Mouse (Mus musculus) bone marrow, adult 2 months (tissue): ENCODE measurements around the gene Cpox. TPM values are rescaled to one million over a fixed set of nuclear protein-coding genes. Genes with fewer than 3 reads are reported as not detected.
A peak's percentile ranks its signal among the peaks of the same experiment; 100 is the strongest.

ENCODE experiments used
- H3K27ac ChIP-seq: fragments of 200-500 bp; 2 replicates; pipeline ENCODE4 v1.5.1; 2012; ENCODE audit warnings: low read depth, mild to moderate bottlenecking, control low read depth, inconsistent platforms, low read length; ENCODE audit not compliant: control insufficient read depth, poor library complexity, insufficient read depth
- H3K4me1 ChIP-seq: fragments of 200-500 bp; 2 replicates; pipeline ENCODE4 v1.6.1; 2011; ENCODE audit warnings: low read length; ENCODE audit not compliant: control insufficient read depth, insufficient read depth
- H3K4me3 ChIP-seq: fragments of 200-500 bp; replicated peaks from 2 replicates; pipeline ENCODE3; 2011; ENCODE audit warnings: mild to moderate bottlenecking, low read depth, low read length, control low read depth; ENCODE audit not compliant: control insufficient read depth
- CTCF ChIP-seq: fragments of 200-500 bp; IDR thresholded peaks from 2 replicates; pipeline ENCODE4 v1.5.1; 2011; ENCODE audit warnings: low read length, control low read depth; ENCODE audit not compliant: control insufficient read depth, insufficient read depth
- POLR2A ChIP-seq: fragments of 200-500 bp; IDR thresholded peaks from 2 replicates; pipeline ENCODE4 v1.6.1; 2011; ENCODE audit warnings: low read depth, mild to moderate bottlenecking, control low read depth, low read length, borderline replicate concordance; ENCODE audit not compliant: control insufficient read depth
- WGBS: fragments of 180-500 bp; shearing (Covaris S2); methylation state at CpG from one replicate; pipeline ENCODE4 v1.1.7; 2018; 5-methylcytosine and 5-hydroxymethylcytosine counted together
- polyA plus RNA-seq: library from polyadenylated mRNA; stranded (reverse); fragments of >200 nt; gene quantifications from 2 replicates; pipeline ENCODE4 v1.2.4, GENCODE M21; 2011; ENCODE audit warnings: low replicate concordance; ENCODE audit not compliant: missing spikeins, insufficient read depth, insufficient read length

Cpox gene
- polyA plus RNA-seq, 1 experiment: 68.6 TPM

GRCm38 (mm10) chr16:58727477-58728131 is 57.5 kb downstream of the Cpox start, which contains the start of gene Cldnd1:
Gene Cldnd1 (plus strand): TSS chr16:58727910.
- Histone ChIP-seq H3K4me1 (no peaks in the 10 kb centered on the region), H3K27ac (peak within 1 kb of the TSS; percentile 47; the same call in 1 of the 2 replicates), H3K4me3 (peak within 1 kb of the TSS; percentile 68)
- WGBS: 5% methylated on average over 29 of the region's 35 CpGs
- TF ChIP-seq POLR2A: peak; percentile 46; the same call in 1 of the 2 replicates
- TF ChIP-seq CTCF: no peak

DNA sequence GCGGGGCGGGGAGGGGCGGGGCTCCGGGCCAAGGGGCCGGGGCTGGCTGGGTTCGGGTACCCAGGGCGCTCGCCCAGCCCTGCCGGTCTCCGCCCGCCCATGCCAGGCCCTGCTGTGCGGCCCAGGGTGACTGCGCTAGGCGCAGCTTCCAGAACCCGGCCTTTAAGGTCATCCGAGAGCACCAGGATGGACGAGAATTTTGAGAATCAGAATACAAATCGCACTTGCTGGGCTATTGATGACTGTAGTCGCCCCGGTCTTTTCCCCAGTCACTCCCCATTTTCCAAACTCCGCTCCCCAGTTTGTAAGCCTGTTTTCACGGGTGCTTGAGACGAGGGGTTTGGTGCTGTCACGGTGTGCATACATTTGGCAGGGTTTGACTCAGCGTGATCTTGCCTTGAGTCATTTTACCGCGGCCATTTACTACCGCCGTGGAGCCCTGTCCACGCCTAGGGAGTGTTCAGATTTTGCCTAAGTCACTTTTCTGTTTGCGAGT is 58.1 kb downstream of the Cpox start:
- peak overlapping the region; percentile 47; the same call in 1 of the 2 replicates for H3K27ac ChIP-seq
- TF ChIP-seq CTCF (no peak), POLR2A (no peak)

DNA sequence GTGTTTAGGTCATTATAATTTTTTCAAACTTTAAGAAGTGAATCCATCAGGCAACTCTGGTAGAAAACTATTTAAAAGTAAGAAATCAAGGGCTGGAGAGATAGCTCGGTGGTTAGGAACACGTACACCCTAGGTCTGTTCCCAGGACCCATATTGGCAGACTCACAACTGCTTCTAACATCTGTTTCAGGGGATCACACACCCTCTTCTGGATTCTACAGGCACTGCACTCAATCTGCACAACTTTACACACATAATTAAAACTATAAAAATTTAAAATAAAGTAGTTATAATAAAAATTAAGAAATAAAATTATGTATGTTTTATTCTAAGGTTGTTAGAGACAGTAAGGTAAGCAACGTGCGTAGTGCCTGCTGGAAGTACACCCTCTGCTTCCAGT is 68.1 kb downstream of the Cpox start:
- no peaks in the 10 kb centered on the region for H3K4me1 ChIP-seq
- no peak overlapping the region for H3K27ac ChIP-seq
- WGBS: 81% methylated on average over 4 of the region's 4 CpGs
- TF ChIP-seq CTCF (no peak), POLR2A (no peak)
- H3K4me3 ChIP-seq: no peak overlapping the region

More for the DNA sequence above, 58.1 kb downstream of the Cpox start:
- under 1% methylated on average over 27 of the region's 31 CpGs for WGBS
- H3K4me3 ChIP-seq: peak overlapping the region; percentile 68
- H3K4me1 ChIP-seq: no peaks in the 10 kb centered on the region

DNA sequence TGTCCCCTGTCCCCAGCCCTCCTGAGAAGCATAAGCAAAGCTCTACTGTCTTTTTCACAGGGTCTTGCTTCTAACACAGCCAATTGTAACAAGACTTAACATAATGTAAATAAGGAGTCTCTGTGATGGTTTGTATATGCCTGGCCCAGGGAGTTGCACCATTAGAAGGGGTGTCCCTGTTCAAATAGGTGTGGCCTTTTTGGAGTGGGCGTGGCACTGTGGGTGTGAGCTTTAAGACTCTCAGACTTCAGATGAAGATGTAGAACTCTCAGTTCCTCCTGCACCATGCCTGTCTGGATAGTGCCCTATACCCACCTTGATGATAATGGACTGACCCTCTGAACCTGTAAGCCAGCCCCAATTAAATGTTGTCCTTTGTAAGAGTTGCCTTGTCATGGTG is 68.7 kb downstream of the Cpox start:
- no peak for TF ChIP-seq POLR2A
- no peak for TF ChIP-seq CTCF
- Histone ChIP-seq H3K4me3 (no peak overlapping the region), H3K4me1 (no peaks in the 10 kb centered on the region), H3K27ac (no peak overlapping the region)
- 88% methylated on average over 1 of the region's 1 CpGs for WGBS

DNA sequence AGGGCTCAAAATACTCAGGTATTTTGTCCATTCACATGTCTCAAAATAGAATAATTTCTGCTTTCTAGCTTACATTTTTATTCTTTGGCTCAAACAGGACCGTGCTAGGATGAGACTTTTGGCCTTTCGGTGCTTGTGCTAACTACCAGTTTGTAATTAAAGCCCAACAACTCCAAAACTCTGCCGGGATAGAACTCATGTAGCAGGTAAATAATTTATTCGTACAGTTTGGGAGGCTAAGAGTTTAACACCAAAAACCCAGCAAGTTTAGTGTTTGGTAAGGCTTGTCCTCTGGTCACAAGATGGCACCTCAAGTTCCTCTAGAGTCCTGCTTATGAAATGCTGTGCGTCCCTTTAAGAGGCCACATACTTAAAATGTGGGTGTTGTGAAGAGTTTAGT is 70.7 kb downstream of the Cpox start:
- Histone ChIP-seq H3K27ac (no peak overlapping the region), H3K4me3 (no peak overlapping the region), H3K4me1 (no peaks in the 10 kb centered on the region)
- 84% methylated on average over 5 of the region's 5 CpGs for WGBS
- TF ChIP-seq CTCF (no peak), POLR2A (no peak)

DNA sequence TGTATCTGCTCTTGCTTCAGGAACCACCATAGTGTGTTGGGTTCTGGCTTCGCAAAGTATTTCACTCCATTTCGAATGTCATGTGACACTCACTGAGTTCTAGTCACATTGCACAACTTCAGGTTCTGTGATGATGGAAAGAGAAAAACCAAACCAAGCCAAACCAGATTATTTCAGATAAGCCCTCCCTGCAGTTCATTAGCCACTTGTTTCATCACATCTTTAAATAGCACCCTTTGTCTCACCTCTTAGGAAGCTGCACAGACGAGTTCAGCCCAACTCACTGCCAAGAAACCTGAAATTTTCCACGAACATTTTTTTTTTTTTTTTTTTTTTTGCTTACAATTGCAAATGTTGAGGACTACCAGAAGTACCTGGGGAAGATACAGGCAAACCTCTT is 76.6 kb downstream of the Cpox start:
- Histone ChIP-seq H3K27ac (no peak overlapping the region), H3K4me3 (no peak overlapping the region), H3K4me1 (no peaks in the 10 kb centered on the region)
- TF ChIP-seq POLR2A (no peak), CTCF (no peak)
- 59% methylated on average over 4 of the region's 4 CpGs for WGBS

GRCm38 (mm10) chr16:58751314-58751713 is 81.2 kb downstream of the Cpox start:
- WGBS: 18% methylated on average over 1 of the region's 1 CpGs
- TF ChIP-seq CTCF (no peak), POLR2A (no peak)
- Histone ChIP-seq H3K27ac (no peak overlapping the region), H3K4me3 (no peak overlapping the region), H3K4me1 (no peaks in the 10 kb centered on the region)

- Histone ChIP-seq H3K4me1 (no peaks in the 10 kb centered on the region), H3K27ac (no peak overlapping the region), H3K4me3 (no peak overlapping the region)
- no peak for TF ChIP-seq POLR2A
- TF ChIP-seq CTCF: no peak
Measured at GRCm38 (mm10) chr16:58756191-58756590, 86.1 kb downstream of the Cpox start.

DNA sequence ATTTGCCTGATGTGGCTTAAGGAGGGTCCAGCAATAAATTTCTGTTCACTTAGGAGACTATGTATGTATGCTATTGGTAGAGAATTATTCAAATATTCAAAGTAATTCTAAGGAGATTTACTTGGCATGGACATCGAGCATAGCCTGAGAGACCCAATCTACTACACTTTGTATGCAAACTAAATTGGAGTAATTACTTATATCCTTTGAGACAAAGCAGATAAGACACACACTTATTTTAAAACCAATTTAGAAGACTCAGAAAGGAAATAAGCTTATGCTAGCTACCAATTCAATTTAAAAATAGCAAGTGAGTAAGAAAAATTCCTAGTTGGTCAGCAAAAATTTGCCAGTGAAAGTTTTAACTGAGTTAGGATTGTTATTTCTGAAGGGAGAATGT is 93.0 kb downstream of the Cpox start, which contains the start of gene Olfr172:
TSS of gene Olfr172 (minus strand) at position 101 of the 400 bp plus-strand sequence.
- Histone ChIP-seq H3K27ac (no peak within 1 kb of the TSS), H3K4me3 (no peak within 1 kb of the TSS), H3K4me1 (no peaks in the 10 kb centered on the region)
- no peak for TF ChIP-seq CTCF
- TF ChIP-seq POLR2A: no peak
- 82% methylated on average over 1 of the region's 1 CpGs for WGBS

Other genes with a start within 250 kb of the Cpox start
- 34.9 and 49.0 TPM in 2 replicates for gene St3gal6, start 146.0 kb upstream of the Cpox start, polyA plus RNA-seq
- not detected in 2 replicates for gene Gm813, start 53.3 kb upstream of the Cpox start, polyA plus RNA-seq
- not detected in 2 replicates for gene E330017A01Rik, start 31.6 kb upstream of the Cpox start, polyA plus RNA-seq
- gene Gpr15, start 48.8 kb downstream of the Cpox start, polyA plus RNA-seq: 0.79 TPM in 1 of 2 replicates, not detected in the other
- gene Cldnd1, start 57.6 kb downstream of the Cpox start, polyA plus RNA-seq: 5.3 and 5.4 TPM in 2 replicates
- not detected in 2 replicates for gene Olfr172, start 92.9 kb downstream of the Cpox start, polyA plus RNA-seq
- not detected in 2 replicates for gene Olfr173, start 130.0 kb downstream of the Cpox start, polyA plus RNA-seq
- not detected in 2 replicates for gene Olfr175-ps1, start 156.5 kb downstream of the Cpox start, polyA plus RNA-seq
- gene Olfr177, start 204.5 kb downstream of the Cpox start, polyA plus RNA-seq: not detected in 2 replicates
- gene Olfr178, start 221.8 kb downstream of the Cpox start, polyA plus RNA-seq: not detected in 2 replicates